Mouse (Mus musculus): ENCODE data around the gene Rnf103.
A peak's percentile ranks its signal among the peaks of the same experiment; 100 is the strongest.
"Not testable (repeated sequence)": the region's sequence is repeated elsewhere in the genome, so short reads cannot be mapped to it uniquely, and the experiment has no call there.

Gene Rnf103

GRCm38 (mm10) chr6:71493675-71494340 lies at the start of gene Rnf103:
TSS of gene Rnf103 (plus strand) at chr6:71493894.
- DNase-seq (ENCODE audit: low spot score in 2 of 2) = peak; percentile 87 to 93

GRCm38 (mm10) chr6:71444756-71445155 lies 48.9 kb upstream of the Rnf103 start:
- no peak for DNase-seq (ENCODE audit: low spot score in 2 of 2)

- DNase-seq (ENCODE audit: low spot score in 2 of 2) = no peak
These were observed 48.1 kb upstream of the Rnf103 start for GRCm38 (mm10) chr6:71445560-71445959.

GRCm38 (mm10) chr6:71452792-71453191 lies 40.9 kb upstream of the Rnf103 start:
- DNase-seq (ENCODE audit: low spot score in 2 of 2) = no peak

GRCm38 (mm10) chr6:71453983-71454739 lies 39.5 kb upstream of the Rnf103 start:
- DNase-seq (ENCODE audit: low spot score in 2 of 2) = not testable (repeated sequence)

GRCm38 (mm10) chr6:71457956-71458608 lies 35.6 kb upstream of the Rnf103 start:
- DNase-seq (ENCODE audit: low spot score in 2 of 2) = no peak

- DNase-seq (ENCODE audit: low spot score in 2 of 2) = no peak
These were observed 28.5 kb upstream of the Rnf103 start for GRCm38 (mm10) chr6:71465146-71465545.

GRCm38 (mm10) chr6:71467766-71468165 lies 25.9 kb upstream of the Rnf103 start:
- DNase-seq (ENCODE audit: low spot score in 2 of 2) = no peak

- no peak for DNase-seq (ENCODE audit: low spot score in 2 of 2)
These were observed 24.4 kb upstream of the Rnf103 start for GRCm38 (mm10) chr6:71469291-71469690.

- DNase-seq (ENCODE audit: low spot score in 2 of 2) = no peak
These were observed 21.7 kb upstream of the Rnf103 start for GRCm38 (mm10) chr6:71471830-71472520.

GRCm38 (mm10) chr6:71472786-71473185 lies 20.9 kb upstream of the Rnf103 start:
- no peak for DNase-seq (ENCODE audit: low spot score in 2 of 2)

- DNase-seq (ENCODE audit: low spot score in 2 of 2) = no peak
These were observed 18.1 kb upstream of the Rnf103 start for GRCm38 (mm10) chr6:71475604-71476003.

- DNase-seq (ENCODE audit: low spot score in 2 of 2) = no peak
These were observed 16.9 kb upstream of the Rnf103 start for GRCm38 (mm10) chr6:71476783-71477182.

GRCm38 (mm10) chr6:71478816-71479568 lies 14.7 kb upstream of the Rnf103 start:
- DNase-seq (ENCODE audit: low spot score in 2 of 2) = not testable (repeated sequence)

GRCm38 (mm10) chr6:71479588-71479987 lies 14.1 kb upstream of the Rnf103 start:
- not testable (repeated sequence) for DNase-seq (ENCODE audit: low spot score in 2 of 2)

- no peak for DNase-seq (ENCODE audit: low spot score in 2 of 2)
These were observed 13.6 kb upstream of the Rnf103 start for GRCm38 (mm10) chr6:71480136-71480535.

- no peak for DNase-seq (ENCODE audit: low spot score in 2 of 2)
These were observed 12.6 kb upstream of the Rnf103 start for GRCm38 (mm10) chr6:71481136-71481535.

- no peak for DNase-seq (ENCODE audit: low spot score in 2 of 2)
These were observed 8.4 kb upstream of the Rnf103 start for GRCm38 (mm10) chr6:71485246-71485645.

- DNase-seq (ENCODE audit: low spot score in 2 of 2) = no peak
These were observed 7.5 kb upstream of the Rnf103 start for GRCm38 (mm10) chr6:71486226-71486625.

GRCm38 (mm10) chr6:71486867-71487266 lies 6.8 kb upstream of the Rnf103 start:
- DNase-seq (ENCODE audit: low spot score in 2 of 2) = no peak

- DNase-seq (ENCODE audit: low spot score in 2 of 2) = no peak
These were observed 5.7 kb upstream of the Rnf103 start for GRCm38 (mm10) chr6:71487966-71488365.

Measured in spleen, postnatal 4 days (tissue).